Mouse (Mus musculus) lung, adult 2 months (tissue): Measurements from ENCODE around the gene Baat.

Experiments used
- CTCF ChIP-seq: fragments of 200-500 bp; IDR thresholded peaks from 2 replicates; pipeline ENCODE4 v1.5.1; 2011; ENCODE audit warnings: mild to moderate bottlenecking, low read length, control low read depth; ENCODE audit not compliant: insufficient read depth
- POLR2A ChIP-seq: fragments of 200-500 bp; IDR thresholded peaks from 2 replicates; pipeline ENCODE4 v1.6.1; 2011; ENCODE audit warnings: low read depth, mild to moderate bottlenecking, control low read depth, low read length, borderline replicate concordance; ENCODE audit errors: extremely low read depth

GRCm38 (mm10) chr4:49535675-49536294, 29.4 kb upstream of the Baat start:
- TF ChIP-seq CTCF: no peak
- TF ChIP-seq POLR2A: no peak
